Mouse (Mus musculus) embryonic fibroblast, embryonic 13.5 days (primary cell): ENCODE data around the gene Acot7. TPM values are rescaled to one million over a fixed set of nuclear protein-coding genes. Genes with fewer than 3 reads are reported as not detected.

Source experiments
- H3K27ac ChIP-seq: 2 replicates; pipeline ENCODE4 v1.5.1; 2012; ENCODE audit warnings: low read length, control low read depth, inconsistent platforms; ENCODE audit not compliant: insufficient read depth
- H3K4me1 ChIP-seq: 2 replicates; pipeline ENCODE4 v1.6.1; 2011; ENCODE audit warnings: low read length; ENCODE audit not compliant: control insufficient read depth, insufficient read depth
- H3K4me3 ChIP-seq: 2 replicates; pipeline ENCODE4 v1.5.1; 2011; ENCODE audit warnings: mild to moderate bottlenecking, control low read depth, low read length; ENCODE audit not compliant: insufficient read depth
- CTCF ChIP-seq: IDR thresholded peaks from 2 replicates; pipeline ENCODE4 v1.5.1; 2011; ENCODE audit warnings: mild to moderate bottlenecking, control low read depth, low read length, moderate library complexity, borderline replicate concordance; ENCODE audit not compliant: insufficient read depth
- POLR2A ChIP-seq: IDR thresholded peaks from 2 replicates; pipeline ENCODE4 v1.6.1; 2011; ENCODE audit warnings: low read depth, mild to moderate bottlenecking, control low read depth, low read length, moderate library complexity
- polyA plus RNA-seq: library from polyadenylated mRNA; stranded (reverse); fragments of >200 nt; gene quantifications from 2 replicates; pipeline ENCODE4 v1.2.4, GENCODE M21; 2011; ENCODE audit warnings: low read depth; ENCODE audit not compliant: missing spikeins, insufficient read length

Acot7 gene
- polyA plus RNA-seq, 1 experiment: 79.9 TPM

GRCm38 (mm10) chr4:152231326-152231725, 53.4 kb downstream of the Acot7 start:
- TF ChIP-seq CTCF (no peak), POLR2A (no peak)
- Histone ChIP-seq H3K27ac (no peak overlapping the region), H3K4me3 (no peak overlapping the region), H3K4me1 (0 out of 2 replicates have a peak, but pooled peaks cover 2% of the 10 kb centered on the region)

- no peak overlapping the region for H3K4me3 ChIP-seq
- no peak overlapping the region for H3K27ac ChIP-seq
- TF ChIP-seq CTCF (no peak), POLR2A (no peak)
- no peaks in the 10 kb centered on the region for H3K4me1 ChIP-seq
Observed at GRCm38 (mm10) chr4:152232411-152232903, 54.5 kb downstream of the Acot7 start.

GRCm38 (mm10) chr4:152239974-152240373, 62.0 kb downstream of the Acot7 start:
- H3K4me1 ChIP-seq: no peaks in the 10 kb centered on the region
- TF ChIP-seq POLR2A (no peak), CTCF (no peak)

GRCm38 (mm10) chr4:152243241-152243891, 65.4 kb downstream of the Acot7 start:
- no peak overlapping the region for H3K4me3 ChIP-seq
- H3K27ac ChIP-seq: no peak overlapping the region
- H3K4me1 ChIP-seq: no peaks in the 10 kb centered on the region
- TF ChIP-seq CTCF: no peak
- TF ChIP-seq POLR2A: no peak

More at GRCm38 (mm10) chr4:152239974-152240373, 62.0 kb downstream of the Acot7 start:
- Histone ChIP-seq H3K27ac (no peak overlapping the region), H3K4me3 (no peak overlapping the region)

DNA sequence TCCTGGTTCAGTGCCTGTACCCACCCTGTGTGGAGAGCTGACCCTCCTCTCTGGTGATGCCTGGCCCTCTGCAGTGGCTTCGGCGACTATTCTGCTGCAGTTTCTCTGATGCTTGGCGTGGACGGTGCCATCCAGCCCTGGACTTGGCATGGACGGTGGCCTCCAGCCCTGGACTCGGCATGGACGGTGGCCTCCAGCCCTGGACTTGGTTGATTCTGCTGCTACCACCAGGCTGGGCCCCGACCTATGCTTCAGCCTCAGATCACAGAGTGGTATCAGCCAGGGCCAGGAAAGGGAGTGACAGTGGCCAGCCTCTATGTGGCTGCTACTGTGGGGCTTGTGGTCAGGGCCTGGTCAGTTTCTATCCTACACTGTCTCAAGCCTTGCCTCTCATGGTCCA, 66.0 kb downstream of the Acot7 start:
- Histone ChIP-seq H3K4me1 (no peaks in the 10 kb centered on the region), H3K4me3 (no peak overlapping the region), H3K27ac (no peak overlapping the region)
- TF ChIP-seq POLR2A: no peak
- TF ChIP-seq CTCF: no peak

GRCm38 (mm10) chr4:152244545-152245522, 66.9 kb downstream of the Acot7 start:
- no peak overlapping the region for H3K27ac ChIP-seq
- no peaks in the 10 kb centered on the region for H3K4me1 ChIP-seq
- no peak for TF ChIP-seq CTCF
- no peak for TF ChIP-seq POLR2A
- H3K4me3 ChIP-seq: no peak overlapping the region

GRCm38 (mm10) chr4:152246011-152246410, 68.1 kb downstream of the Acot7 start:
- no peak overlapping the region for H3K4me3 ChIP-seq
- no peaks in the 10 kb centered on the region for H3K4me1 ChIP-seq
- no peak for TF ChIP-seq CTCF
- TF ChIP-seq POLR2A: no peak
- H3K27ac ChIP-seq: no peak overlapping the region

DNA sequence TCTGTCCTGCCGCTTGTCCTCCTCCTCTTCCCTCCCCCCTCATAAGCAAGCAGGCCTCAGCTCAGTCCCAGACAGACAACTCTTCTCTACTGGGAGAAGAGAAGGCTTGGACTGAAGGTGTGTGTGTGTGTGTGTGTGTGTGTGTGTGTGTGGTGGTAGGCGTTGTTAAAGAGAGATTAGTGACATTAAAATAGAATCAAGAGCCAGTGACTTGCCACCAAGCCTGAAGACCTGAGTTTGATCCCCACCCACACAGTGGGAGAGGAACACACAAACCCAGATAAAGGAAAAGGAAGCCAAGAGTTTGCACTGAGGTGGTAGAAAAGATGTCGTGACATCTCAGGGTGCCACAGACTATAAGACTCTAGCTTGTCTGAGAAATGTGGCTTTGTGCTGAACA, 69.3 kb downstream of the Acot7 start:
- Histone ChIP-seq H3K27ac (no peak overlapping the region), H3K4me3 (no peak overlapping the region), H3K4me1 (no peaks in the 10 kb centered on the region)
- TF ChIP-seq POLR2A (no peak), CTCF (no peak)

DNA sequence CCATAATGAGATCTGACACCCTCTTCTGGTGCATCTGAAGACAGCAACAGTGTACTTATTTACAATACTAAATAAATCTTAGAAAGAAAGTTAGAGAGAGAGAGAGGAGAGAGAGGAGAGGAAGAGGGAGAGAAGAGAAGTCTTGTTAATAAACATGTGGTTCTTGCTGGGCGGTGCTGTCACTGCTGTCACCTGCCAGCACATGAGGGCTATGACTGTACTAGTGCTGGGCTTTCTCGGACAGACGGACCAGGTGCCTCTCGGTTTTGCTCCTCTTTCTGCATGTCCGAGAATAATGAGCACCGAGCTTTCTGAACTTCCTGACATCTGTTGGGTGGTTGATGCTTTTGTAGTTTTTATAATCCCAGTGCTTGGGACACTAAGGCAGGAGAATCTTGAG, 72.7 kb downstream of the Acot7 start:
- H3K4me1 ChIP-seq: no peaks in the 10 kb centered on the region
- no peak overlapping the region for H3K4me3 ChIP-seq
- H3K27ac ChIP-seq: no peak overlapping the region
- TF ChIP-seq CTCF (no peak), POLR2A (no peak)
